Mouse (Mus musculus) thymus, adult 2 months (tissue): ENCODE measurements around the gene Cdt1.

Experiments used
- CTCF ChIP-seq: fragments of 200-500 bp; IDR thresholded peaks from 2 replicates; pipeline ENCODE4 v1.5.1; 2012; ENCODE audit warnings: mild to moderate bottlenecking, control low read depth, low read length, moderate library complexity, borderline replicate concordance; ENCODE audit not compliant: control insufficient read depth, poor library complexity, insufficient read depth; ENCODE audit errors: extremely low read depth
- POLR2A ChIP-seq: fragments of 200-500 bp; IDR thresholded peaks from 2 replicates; pipeline ENCODE4 v1.6.1; 2012; ENCODE audit warnings: mild to moderate bottlenecking, low read length, control low read depth, moderate library complexity; ENCODE audit not compliant: control insufficient read depth, poor library complexity, insufficient read depth; ENCODE audit errors: extremely low read depth

DNA sequence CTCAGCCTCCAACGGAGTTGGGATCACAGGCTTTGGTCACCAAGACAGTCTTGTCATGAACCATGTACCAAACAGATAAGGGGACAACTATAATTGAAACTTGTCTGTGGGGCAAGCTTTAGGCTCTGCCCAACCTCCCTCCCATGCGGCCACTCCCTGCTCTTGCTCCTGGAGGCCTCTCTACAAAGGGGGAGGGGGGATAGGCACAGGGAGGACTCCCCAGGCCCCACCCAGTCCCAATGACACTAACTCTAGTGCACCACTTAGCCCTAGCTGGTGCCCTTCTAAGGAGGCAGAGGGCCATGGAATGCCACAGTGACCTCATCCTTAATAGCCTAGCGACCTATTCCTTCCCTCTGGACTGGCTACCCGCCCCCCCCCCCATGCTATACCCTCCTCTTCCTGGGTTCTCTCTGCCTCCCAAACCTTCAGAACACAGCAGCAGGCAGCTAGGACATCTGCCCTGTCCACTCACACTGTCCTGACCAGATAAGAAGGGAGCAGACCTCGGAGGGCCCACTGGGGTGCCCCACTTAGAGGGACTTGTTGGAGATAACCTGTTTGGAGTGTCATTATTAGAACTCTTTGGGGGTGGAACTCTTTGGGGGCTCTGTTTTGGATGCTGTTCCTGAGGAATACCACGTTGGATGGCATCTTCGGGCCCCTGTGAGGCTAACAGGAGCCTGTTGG lies 21.6 kb upstream of the Cdt1 start:
- TF ChIP-seq CTCF (no peak), POLR2A (no peak)
